Mouse (Mus musculus) frontal cortex, adult (tissue): ENCODE measurements around the gene Vmn1r46.
"Not testable (repeated sequence)": the region's sequence is repeated elsewhere in the genome, so short reads cannot be mapped to it uniquely, and the experiment has no call there.

Experiments
- ATAC-seq: cut with Nextera tagmentation; 2 replicates; pipeline ENCODE4 v1.9.2; 2017; ENCODE audit warnings: mild to moderate bottlenecking, moderate library complexity, mixed read lengths; ENCODE audit not compliant: low TSS enrichment

The Vmn1r46 gene

GRCm38 (mm10) chr6:89969013-89969412 lies at the start of gene Vmn1r46:
Vmn1r46 (plus strand) TSS chr6:89969313.
- no peak for ATAC-seq

GRCm38 (mm10) chr6:89940498-89940897 lies 28.6 kb upstream of the Vmn1r46 start, which contains the start of gene Vmn1r45:
Vmn1r45 (minus strand) TSS chr6:89940598.
- ATAC-seq, result not testable (repeated sequence)

GRCm38 (mm10) chr6:89940926-89941325 lies 28.2 kb upstream of the Vmn1r46 start:
- no peak for ATAC-seq

DNA sequence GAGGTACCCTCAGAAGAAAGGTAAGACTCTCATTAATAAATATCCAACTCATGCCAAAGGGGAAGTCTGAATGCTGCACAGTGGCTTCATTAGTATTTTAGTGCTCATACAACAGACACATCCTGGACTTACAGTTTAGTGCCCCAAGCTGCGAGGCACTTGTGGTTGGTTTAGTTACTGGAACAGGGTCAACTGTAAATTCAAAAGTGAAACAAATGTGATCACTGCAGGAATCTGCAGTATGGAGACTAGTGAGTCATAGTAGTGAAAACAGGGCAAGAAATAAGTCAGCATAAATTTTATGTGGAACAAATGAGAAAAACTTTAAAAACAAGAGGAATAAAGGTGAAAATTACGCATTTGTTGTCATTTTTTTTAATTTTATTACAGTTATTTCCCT lies 15.6 kb upstream of the Vmn1r46 start:
- no peak for ATAC-seq

GRCm38 (mm10) chr6:89966341-89966740 lies 2.8 kb upstream of the Vmn1r46 start:
- no peak for ATAC-seq

DNA sequence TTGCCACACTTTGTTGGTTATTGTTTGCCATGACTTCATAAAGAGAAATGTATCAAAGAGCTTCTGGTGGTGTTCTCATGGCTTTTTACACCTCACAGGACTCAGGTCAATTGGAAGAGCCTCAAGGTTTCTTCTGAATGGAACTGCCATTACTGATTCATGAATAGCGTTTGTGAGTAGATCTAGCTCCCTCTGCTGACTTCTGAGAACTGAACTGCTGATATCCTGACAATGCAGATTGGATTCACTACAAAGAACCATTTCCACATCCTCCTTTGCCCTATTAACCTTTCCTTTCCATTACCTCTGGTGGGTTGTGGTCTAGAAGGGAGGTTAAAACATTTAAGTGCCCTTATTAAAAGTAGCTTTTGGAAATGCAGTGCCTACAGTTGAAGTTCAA lies 16.9 kb downstream of the Vmn1r46 start:
- no peak for ATAC-seq

GRCm38 (mm10) chr6:90015847-90016246 lies 46.7 kb downstream of the Vmn1r46 start, which contains the start of gene Vmn1r47:
Vmn1r47 (plus strand) TSS chr6:90016147.
- not testable (repeated sequence) for ATAC-seq
